Mouse (Mus musculus): Measurements from ENCODE around the gene Pmm2.

Pmm2 gene

GRCm38 (mm10) chr16:8656256-8656655, 18.8 kb downstream of the Pmm2 start:
- no peak for DNase-seq (ENCODE audit: low spot score)

GRCm38 (mm10) chr16:8658349-8658748, 20.9 kb downstream of the Pmm2 start:
- DNase-seq (ENCODE audit: low spot score) = peak; percentile 50

GRCm38 (mm10) chr16:8658764-8659163, 21.3 kb downstream of the Pmm2 start:
- peak; percentile 94 for DNase-seq (ENCODE audit: low spot score)

GRCm38 (mm10) chr16:8663022-8663421, 25.5 kb downstream of the Pmm2 start:
- no peak for DNase-seq (ENCODE audit: low spot score)

GRCm38 (mm10) chr16:8663606-8664539, 26.4 kb downstream of the Pmm2 start:
- no peak for DNase-seq (ENCODE audit: low spot score)

GRCm38 (mm10) chr16:8665367-8665766, 27.9 kb downstream of the Pmm2 start:
- no peak for DNase-seq (ENCODE audit: low spot score)

- no peak for DNase-seq (ENCODE audit: low spot score)
These were observed 29.0 kb downstream of the Pmm2 start for GRCm38 (mm10) chr16:8666452-8666851.

- DNase-seq (ENCODE audit: low spot score) = peak; percentile 53
These were observed 29.8 kb downstream of the Pmm2 start for GRCm38 (mm10) chr16:8667261-8667660.

GRCm38 (mm10) chr16:8667814-8668213, 30.3 kb downstream of the Pmm2 start:
- DNase-seq (ENCODE audit: low spot score) = no peak

GRCm38 (mm10) chr16:8668386-8668785, 30.9 kb downstream of the Pmm2 start:
- DNase-seq (ENCODE audit: low spot score) = no peak

- DNase-seq (ENCODE audit: low spot score) = peak; percentile 34
These were observed 32.0 kb downstream of the Pmm2 start for GRCm38 (mm10) chr16:8669432-8669831.

- peak; percentile 72 for DNase-seq (ENCODE audit: low spot score)
These were observed 32.9 kb downstream of the Pmm2 start for GRCm38 (mm10) chr16:8670041-8671035.

- DNase-seq (ENCODE audit: low spot score) = peak; percentile 96
These were observed 34.3 kb downstream of the Pmm2 start, which contains the start of gene Carhsp1 for GRCm38 (mm10) chr16:8671551-8672349. Gene Carhsp1, minus strand, starts transcription at chr16:8672155.

GRCm38 (mm10) chr16:8672350-8672687, 34.8 kb downstream of the Pmm2 start:
- no peak for DNase-seq (ENCODE audit: low spot score)

- no peak for DNase-seq (ENCODE audit: low spot score)
These were observed 35.3 kb downstream of the Pmm2 start for GRCm38 (mm10) chr16:8672811-8673210.

GRCm38 (mm10) chr16:8673343-8673742, 35.9 kb downstream of the Pmm2 start:
- DNase-seq (ENCODE audit: low spot score) = no peak

- DNase-seq (ENCODE audit: low spot score) = peak; percentile 74
These were observed 36.7 kb downstream of the Pmm2 start for GRCm38 (mm10) chr16:8674165-8674564.

GRCm38 (mm10) chr16:8675559-8675958, 38.1 kb downstream of the Pmm2 start:
- no peak for DNase-seq (ENCODE audit: low spot score)

GRCm38 (mm10) chr16:8676228-8676627, 38.8 kb downstream of the Pmm2 start:
- DNase-seq (ENCODE audit: low spot score) = no peak

- peak; percentile 83 for DNase-seq (ENCODE audit: low spot score)
These were observed 39.3 kb downstream of the Pmm2 start for GRCm38 (mm10) chr16:8676800-8677199.

GRCm38 (mm10) chr16:8678035-8678434, 40.6 kb downstream of the Pmm2 start:
- DNase-seq (ENCODE audit: low spot score) = peak; percentile 38

- no peak for DNase-seq (ENCODE audit: low spot score)
These were observed 41.2 kb downstream of the Pmm2 start for GRCm38 (mm10) chr16:8678676-8679075.
